Mouse (Mus musculus) c-Kit-positive CD71-positive TER-119-positive erythroid progenitor cells, embryonic 14.5 days (primary cell): ENCODE measurements around the gene Ppargc1a.

Experiments used
- DNase-seq: peaks from one replicate; pipeline ENCODE4 v3.0.0-alpha.2; 2013; ENCODE audit warnings: low spot score

Gene Ppargc1a

DNA sequence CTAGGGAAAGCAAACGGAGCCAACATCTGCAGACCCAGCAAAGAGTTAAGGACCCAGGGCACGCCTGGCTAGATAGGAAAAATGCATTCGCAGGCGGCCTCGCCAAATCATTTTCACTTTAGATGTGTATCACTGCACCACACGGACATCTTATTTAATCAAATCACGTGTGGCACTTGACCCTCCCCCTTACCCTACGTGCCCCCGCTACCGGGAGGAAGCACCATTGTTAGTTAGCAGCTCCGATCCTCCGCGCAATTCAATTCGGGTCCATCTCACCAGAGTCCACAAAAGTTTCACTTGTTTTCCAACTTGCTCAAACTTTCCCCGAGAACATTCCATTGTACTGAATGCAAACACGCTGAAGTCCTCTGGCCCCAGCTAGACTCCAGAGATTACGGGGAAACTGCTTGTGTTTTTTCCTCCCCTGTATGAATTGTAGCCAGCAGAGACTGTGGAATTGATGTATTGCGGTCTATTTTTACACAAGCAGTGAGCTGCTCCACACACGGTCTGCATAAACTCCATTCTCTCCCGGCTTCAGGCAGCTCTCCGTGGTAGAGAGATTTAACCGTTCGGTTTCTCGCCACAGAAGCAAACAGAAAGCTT lies 14.9 kb downstream of the Ppargc1a start:
- no peak for DNase-seq

DNA sequence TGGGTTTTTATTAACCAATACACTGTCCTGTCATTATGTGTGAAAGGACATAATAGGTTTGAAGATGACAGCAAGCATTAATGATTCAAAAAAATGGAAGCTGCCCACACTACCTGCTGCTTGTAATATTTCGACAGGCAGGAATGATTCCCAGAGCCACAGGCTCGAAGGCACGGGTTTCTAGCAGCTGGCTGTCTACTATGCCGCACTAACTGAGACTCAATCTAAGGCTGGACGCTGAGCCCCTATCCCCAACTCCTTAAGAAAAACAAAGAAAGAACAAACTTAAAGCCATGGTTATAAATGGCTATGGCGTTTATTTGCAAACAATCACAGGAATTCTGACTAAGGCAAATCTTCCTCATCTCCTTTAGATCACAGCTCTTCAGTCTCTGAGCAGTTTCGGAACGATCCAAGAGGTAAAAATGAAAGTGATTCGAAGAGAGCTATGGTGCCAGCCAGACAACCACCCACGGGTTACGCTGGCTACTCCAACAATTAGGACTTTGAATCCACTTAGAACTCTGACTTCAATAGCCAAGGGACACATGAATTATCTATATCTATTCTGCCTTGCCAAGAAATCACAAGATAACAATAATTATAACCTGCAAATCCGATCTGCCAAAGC lies 15.6 kb downstream of the Ppargc1a start:
- DNase-seq = no peak

GRCm38 (mm10) chr5:51547442-51548035 lies 20.0 kb downstream of the Ppargc1a start:
- DNase-seq = no peak

DNA sequence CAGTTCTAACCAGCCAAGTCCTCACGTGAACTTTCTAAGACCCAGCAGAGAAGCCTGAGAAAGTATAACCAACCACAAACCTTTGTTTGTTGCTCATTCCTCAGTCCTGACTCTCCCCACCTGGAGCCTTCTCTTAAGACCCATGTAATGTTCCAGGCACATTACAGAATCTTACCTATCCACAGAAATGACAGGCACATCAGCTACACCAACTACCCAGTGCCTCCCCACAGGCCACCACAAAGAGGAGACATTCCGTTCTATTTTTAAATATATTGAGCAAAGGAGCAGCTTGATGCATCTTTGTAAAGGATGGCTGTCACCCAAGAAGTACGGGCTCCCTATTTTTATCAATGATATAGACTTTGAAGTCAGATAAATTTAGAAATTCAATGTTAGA lies 20.7 kb downstream of the Ppargc1a start:
- DNase-seq = no peak

DNA sequence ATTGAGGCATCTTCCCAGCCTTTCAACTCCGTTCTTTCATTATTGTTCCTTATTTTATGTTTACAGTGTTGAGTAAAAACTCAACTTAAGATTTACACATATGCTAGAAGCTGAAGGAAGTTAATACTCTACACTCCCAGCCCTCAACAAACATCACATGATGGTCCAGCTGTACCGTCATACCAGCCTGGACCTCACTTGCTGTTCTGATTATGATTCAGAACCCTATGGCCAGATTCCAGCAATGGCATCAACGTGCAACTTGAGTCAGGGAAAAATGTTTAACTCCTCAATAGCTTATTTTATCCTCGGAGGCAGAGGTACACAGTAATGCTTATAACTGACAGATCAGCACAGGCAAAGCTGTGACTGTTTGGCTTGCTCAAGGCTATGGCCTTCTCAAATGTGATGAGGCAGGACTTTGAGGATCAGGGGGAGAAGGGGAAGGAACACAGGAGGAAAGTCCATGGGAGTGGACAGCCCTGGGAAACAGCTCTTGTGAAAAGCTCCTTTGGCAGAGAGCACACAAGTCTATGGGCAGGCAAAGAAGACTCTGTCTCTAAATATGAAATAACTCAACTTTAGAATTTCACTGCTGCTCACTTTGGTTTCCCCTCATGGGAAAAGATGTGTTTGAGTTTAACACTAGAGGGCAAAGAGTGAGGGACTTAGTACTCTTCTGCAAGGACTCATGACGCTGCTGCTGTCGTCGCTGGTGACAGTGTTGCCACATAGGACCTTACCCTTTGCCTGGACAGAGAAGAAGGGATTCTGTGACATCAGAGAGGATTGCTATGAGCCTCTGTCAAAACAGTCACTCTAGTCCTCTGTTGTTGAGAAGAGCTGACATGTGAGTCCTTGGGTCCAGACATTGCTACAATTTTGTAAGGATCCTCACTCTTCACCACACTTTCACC lies 22.1 kb downstream of the Ppargc1a start:
- no peak for DNase-seq

GRCm38 (mm10) chr5:51544141-51544735 lies 23.3 kb downstream of the Ppargc1a start:
- no peak for DNase-seq

DNA sequence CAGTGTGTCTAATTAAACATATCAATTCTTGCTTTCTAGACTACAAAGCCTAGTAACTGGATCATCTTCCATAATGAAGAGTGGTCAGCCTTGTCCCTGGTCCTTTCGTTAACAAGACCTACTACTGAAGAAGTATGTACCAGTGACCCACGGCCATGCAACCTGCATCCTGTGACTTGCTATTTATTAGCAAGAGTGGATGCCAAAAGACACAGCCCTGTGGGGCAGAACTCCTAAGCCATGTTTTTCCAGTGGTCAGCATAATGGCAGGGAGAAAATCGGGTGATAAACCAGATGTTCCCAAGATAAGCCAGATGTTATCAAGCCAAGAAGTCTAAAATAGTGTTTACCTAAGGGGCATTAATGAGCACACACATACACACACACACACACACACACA lies 26.0 kb downstream of the Ppargc1a start:
- DNase-seq = no peak

DNA sequence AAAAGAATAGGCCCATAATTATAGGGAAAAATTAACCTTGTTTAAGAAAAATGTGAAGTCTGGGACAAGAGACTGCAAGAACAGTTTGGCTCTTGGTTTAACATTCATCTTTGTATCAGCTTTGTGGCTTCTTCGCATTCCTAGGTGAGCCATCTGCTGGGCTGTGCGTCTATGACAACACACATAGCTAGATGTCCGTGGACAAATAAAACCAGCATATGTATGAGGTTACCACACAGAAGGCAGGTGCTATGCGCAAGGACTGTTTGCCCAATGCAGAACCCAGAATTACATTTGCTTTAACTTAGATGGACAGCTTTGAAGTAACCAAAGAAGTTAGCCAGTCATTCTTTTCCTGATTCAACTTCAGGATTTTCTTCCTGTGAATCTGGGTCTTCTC lies 26.7 kb downstream of the Ppargc1a start:
- no peak for DNase-seq

- DNase-seq = no peak
These were observed 28.0 kb downstream of the Ppargc1a start for GRCm38 (mm10) chr5:51539563-51539962.

GRCm38 (mm10) chr5:51538319-51538718 lies 29.2 kb downstream of the Ppargc1a start:
- DNase-seq = no peak

DNA sequence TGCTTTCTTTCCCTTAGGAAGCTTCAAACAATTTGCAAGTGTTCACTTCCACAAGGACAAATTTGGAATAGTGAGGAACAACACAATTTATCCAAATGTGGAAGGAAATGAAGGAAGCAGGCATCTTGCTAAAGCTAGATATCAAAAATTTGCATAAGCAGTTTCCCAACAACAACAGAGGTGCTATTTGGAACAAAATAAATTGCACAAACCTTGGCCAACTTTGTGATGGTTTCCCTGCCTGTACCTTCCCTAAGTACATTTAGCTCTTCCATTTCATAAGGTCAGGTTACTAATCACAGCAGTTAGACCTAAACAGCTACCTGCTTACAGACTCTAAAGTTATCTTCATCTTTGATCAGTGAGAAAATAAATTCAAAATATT lies 29.9 kb downstream of the Ppargc1a start:
- DNase-seq = no peak

DNA sequence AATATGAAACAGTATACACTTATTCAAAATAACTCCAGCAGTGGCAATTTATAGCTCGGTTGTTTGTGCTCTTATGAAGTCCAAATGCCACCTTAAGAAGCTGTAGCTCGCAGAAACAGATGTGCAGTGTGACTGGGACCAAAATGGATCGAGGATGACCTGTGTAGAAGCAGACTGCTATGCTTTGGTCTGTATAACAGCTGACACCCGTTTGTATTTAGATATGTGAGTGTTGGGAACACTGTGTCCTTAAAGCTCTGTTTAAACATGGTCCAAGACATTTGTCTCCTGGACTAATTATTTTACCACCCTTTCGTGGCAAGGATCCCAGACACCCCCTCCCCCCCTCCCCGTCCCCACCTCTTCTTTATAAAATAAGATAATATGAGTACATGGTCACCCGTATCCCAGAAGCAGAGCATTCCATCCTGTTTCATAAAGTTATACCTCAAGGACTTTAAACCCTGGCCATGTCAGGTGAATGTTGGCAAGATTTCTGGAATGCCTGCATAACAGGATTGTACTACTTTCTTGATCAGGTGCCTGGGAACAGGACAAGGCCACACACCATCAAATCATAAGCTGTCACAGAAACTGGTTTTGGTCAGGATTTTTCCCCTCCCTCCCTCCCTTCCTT lies 30.4 kb downstream of the Ppargc1a start:
- DNase-seq = no peak

DNA sequence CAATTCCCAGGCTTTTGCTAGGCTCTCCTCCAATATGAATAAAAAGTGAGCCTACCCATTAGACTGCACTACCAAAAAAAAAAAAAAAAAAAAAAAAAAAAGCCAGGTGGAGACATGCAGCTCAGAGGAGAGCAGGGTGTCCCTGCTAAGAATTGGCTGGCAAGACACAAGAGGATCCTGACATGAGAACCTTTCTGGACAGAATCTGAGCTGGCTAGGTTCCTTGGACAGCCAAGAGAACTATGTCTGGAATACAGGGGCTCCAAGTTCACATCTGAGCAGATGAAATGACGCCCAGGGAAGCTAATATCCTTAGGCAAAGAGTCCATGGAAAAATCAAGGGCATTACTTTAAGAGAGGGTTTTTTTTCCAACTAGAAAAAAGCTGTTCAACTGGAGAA lies 33.1 kb downstream of the Ppargc1a start:
- DNase-seq = no peak

DNA sequence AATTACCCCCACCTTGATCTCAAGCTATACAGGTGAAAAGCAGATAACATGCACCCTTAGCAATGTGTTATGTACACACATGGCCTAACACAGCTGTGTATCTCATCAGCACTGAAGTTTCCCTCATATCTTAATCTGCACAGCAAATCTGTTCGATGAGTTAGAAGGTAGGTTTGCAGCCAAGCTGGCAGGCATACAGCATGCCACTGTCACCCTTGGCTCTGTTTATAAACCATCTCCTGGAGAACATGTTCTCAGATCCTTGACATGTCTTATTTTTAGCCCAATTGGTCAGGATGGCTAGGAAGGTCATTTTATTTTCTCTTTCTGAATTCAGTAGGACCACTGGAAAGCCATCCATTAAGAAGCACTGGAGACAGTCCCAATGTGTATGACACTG lies 36.2 kb downstream of the Ppargc1a start:
- no peak for DNase-seq

GRCm38 (mm10) chr5:51529444-51529843 lies 38.1 kb downstream of the Ppargc1a start:
- DNase-seq = no peak

DNA sequence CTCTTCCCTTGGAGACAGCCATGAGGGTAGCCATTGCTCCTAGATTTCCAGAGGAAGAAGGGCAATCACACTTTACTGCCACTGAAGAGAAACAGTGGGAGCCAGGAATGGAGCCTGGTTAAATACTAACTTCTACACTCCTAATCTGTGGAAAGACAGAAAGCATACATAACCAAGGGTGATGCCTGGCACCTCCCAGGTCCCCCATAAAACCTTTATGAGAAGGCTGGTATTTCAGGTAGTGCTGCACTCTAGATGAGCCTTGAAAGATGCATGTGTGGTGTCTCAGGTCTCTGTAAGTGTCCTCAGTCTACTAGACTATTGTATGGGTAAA lies 39.4 kb downstream of the Ppargc1a start:
- no peak for DNase-seq

GRCm38 (mm10) chr5:51527498-51528164 lies 39.9 kb downstream of the Ppargc1a start:
- DNase-seq = no peak

GRCm38 (mm10) chr5:51525858-51526257 lies 41.7 kb downstream of the Ppargc1a start:
- no peak for DNase-seq

- DNase-seq = no peak
These were observed 46.7 kb downstream of the Ppargc1a start for GRCm38 (mm10) chr5:51520807-51521206.

DNA sequence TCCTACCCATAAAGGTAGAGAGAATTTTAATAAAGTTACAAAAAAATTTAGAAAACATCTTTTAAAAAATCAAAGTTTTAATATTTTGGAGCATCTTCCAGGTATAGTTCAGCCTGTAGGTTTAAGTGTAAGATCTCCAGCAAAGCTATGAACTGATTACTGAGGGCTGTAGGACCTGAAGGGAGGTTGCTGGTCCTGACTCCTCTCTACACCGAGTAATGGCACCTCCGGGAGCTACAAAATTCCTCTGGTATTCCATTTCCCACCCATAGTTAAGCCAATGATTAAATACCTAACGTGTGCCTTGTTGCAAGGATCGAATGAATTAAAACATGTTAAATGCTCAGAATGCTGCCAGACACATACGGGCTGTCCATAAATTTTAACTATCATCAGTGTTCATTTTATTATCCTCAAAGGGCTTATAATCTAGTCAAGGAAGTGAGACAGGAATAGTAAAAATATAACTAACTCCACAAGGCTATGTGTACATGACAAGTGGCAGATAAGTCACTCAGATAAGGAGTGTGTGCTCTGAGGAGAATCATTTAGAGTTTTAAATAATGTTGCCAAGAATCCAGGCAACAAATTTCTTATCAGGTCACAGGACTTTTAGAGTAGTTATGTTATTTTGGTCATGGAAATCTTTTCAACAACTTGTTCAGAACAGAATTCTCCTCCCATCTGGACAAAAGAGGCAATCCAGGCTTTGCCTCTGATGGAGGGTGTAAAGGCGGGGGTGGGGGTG lies 49.9 kb downstream of the Ppargc1a start:
- no peak for DNase-seq

- DNase-seq = no peak
These were observed 62.9 kb downstream of the Ppargc1a start for GRCm38 (mm10) chr5:51504654-51505053.
